Mouse (Mus musculus): ENCODE data around the gene Ccl19.
"Not testable (repeated sequence)": the region's sequence is repeated elsewhere in the genome, so short reads cannot be mapped to it uniquely, and the experiment has no call there.

The Ccl19 gene

DNA sequence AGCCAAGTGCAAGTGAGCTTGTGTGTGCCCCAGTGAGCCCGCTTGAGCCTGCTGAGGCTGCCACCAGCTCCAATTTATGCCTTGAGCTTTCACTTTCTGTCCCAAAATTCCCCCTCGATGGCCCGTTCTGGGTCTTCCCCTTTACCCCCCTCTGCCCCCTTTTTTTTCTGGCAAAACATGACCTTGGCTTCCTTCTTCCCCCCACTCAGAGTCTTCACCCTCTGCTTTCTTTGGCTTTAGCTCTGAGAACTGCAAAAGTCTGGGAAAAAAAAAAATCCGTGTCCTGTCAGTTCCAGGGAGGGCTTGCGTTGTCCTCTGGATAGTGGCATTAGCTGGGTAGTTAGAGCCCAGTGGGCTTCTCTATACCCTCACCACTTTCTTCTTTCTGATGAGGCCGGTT lies at the start of gene Ccl19:
Gene Ccl19 (minus strand): TSS at position 101 of the 400 bp plus-strand sequence.
- not testable (repeated sequence) for DNase-seq

DNA sequence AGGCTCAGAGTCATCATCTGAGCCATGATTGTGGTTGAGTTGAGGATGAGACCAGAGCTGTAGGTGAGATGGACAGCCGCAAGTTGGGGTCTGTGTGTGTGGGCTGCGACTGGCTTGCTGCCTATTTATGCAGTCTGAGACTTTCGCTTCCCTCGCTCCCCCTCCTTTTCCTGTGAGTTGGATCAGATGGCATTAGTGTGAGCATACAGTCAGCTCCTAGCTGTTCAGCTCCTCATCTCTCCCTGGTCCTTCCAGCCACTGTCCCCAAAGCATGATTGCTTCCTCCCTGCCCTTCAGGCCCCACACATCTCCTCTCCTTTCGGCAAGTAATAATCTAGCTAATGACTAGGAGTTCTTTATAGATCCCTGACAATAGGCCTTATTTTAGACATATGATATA lies 17.5 kb upstream of the Ccl19 start, which contains the start of gene Ccl21a:
Gene Ccl21a (minus strand): TSS at position 101 of the 400 bp plus-strand sequence.
- DNase-seq: not testable (repeated sequence)

DNA sequence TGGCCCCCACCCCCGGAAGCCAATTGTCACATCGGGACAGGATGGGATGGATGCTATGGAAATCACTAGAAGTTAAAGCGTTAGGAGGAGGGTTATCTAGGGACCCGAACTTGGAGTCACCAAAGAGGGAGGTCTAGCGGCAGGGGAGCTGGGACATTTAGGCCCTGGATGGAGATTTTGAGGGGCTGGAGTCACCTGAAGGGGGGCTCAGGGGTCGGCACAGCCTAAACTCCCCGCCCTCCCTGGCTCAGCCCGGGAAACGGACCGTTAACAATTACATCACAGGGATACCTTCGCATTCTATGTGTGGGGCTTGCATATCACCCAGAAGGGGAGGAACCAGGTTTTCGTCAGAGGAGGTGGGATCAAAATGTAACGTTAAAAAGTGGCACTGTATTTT lies 21.1 kb downstream of the Ccl19 start, which contains the start of gene 4930578G10Rik:
Gene 4930578G10Rik (plus strand): TSS at position 301 of the 400 bp plus-strand sequence.
- DNase-seq: not testable (repeated sequence)
